Mouse (Mus musculus) forebrain, postnatal 0 days (tissue): Measurements from ENCODE around the gene Klf12. TPM values are rescaled to one million over a fixed set of nuclear protein-coding genes. Genes with fewer than 3 reads are reported as not detected.

Experiments used
- ATAC-seq: fragments of 200-750 bp; cut with Nextera tagmentation; 2 replicates; pipeline ENCODE4 v1.8.0; 2017; ENCODE audit warnings: mild to moderate bottlenecking, moderate library complexity
- DNase-seq: peaks from one replicate; pipeline ENCODE4 v3.0.0-alpha.2; 2015
- H3K27ac ChIP-seq: fragments of 300-500 bp; sonication (generic); 2 replicates; pipeline ENCODE4 v1.5.1; 2014; ENCODE audit warnings: low read depth, mild to moderate bottlenecking, antibody characterized with exemption, low read length, moderate library complexity, mixed read lengths
- H3K27me3 ChIP-seq: fragments of 300-500 bp; sonication (generic); 2 replicates; pipeline ENCODE4 v1.6.1; 2014; ENCODE audit warnings: mild to moderate bottlenecking, low read length, mixed read lengths; ENCODE audit not compliant: insufficient read depth
- H3K36me3 ChIP-seq: fragments of 300-500 bp; sonication (generic); 2 replicates; pipeline ENCODE4 v1.6.1; 2014; ENCODE audit warnings: mild to moderate bottlenecking, moderate library complexity; ENCODE audit not compliant: insufficient read depth
- H3K4me1 ChIP-seq: fragments of 300-500 bp; sonication (generic); 2 replicates; pipeline ENCODE4 v1.6.1; 2014; ENCODE audit warnings: antibody characterized with exemption; ENCODE audit not compliant: insufficient read depth
- H3K4me2 ChIP-seq: fragments of 300-500 bp; sonication (generic); 2 replicates; pipeline ENCODE4 v1.6.1; 2014; ENCODE audit warnings: low read depth, mild to moderate bottlenecking, moderate library complexity
- H3K4me3 ChIP-seq: fragments of 300-500 bp; sonication (generic); 2 replicates; pipeline ENCODE4 v1.5.1; 2014; ENCODE audit warnings: low read depth, low read length, mixed read lengths
- H3K9ac ChIP-seq: fragments of 300-500 bp; sonication (generic); 2 replicates; pipeline ENCODE4 v1.6.1; 2014; ENCODE audit warnings: mild to moderate bottlenecking
- H3K9me3 ChIP-seq: fragments of 300-500 bp; sonication (generic); 2 replicates; pipeline ENCODE4 v1.6.1; 2016; ENCODE audit warnings: low read length
- CTCF ChIP-seq: sonication (generic); IDR thresholded peaks from 2 replicates; pipeline ENCODE4 v1.5.1; 2016; ENCODE audit warnings: antibody characterized with exemption, control low read depth, low read depth
- WGBS: fragments of 180-500 bp; shearing (Covaris S2); extraction: QIAGEN DNeasy Blood & Tissue Kit; methylation state at CpG from one replicate; pipeline ENCODE4 v1.1.7; 2014; 5-methylcytosine and 5-hydroxymethylcytosine counted together
- polyA plus RNA-seq: library from polyadenylated mRNA; unstranded; fragments of >200 nt; fragmentation: Nextera tagmentation; extraction: Ambion mirVana; gene quantifications from 2 replicates; pipeline ENCODE4 v1.2.1, GENCODE M21; 2015
- total RNA-seq: library from RNA; depleted of rRNA; stranded (reverse); fragments of >200 nt; gene quantifications from 2 replicates; pipeline ENCODE4 v1.2.3, GENCODE M21; 2014

Klf12 gene
- total and polyA plus RNA-seq, 2 experiments from 2014 or later = 24.4 to 47.9 TPM

DNA sequence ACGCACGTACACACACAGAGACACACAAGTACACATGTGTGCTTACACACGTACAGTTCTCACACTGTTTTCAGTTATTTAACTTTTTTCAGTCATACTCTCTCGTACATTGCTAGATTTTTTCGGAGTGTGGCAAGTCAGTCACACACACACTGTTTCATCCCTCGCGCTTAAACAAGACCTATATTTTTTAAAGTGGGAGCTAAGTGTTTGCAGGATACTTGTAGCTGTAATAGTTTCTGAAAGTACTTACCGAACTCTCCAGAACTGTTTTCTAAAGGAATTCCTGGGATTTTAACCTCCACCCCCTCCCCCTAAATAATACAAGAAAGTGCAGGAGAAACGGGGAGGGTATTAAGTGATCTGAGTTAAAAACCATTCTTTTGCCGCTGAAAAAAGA lies 434.1 kb downstream of the Klf12 start:
- no peak overlapping the region for H3K9ac ChIP-seq
- DNase-seq = no peak
- no peak for TF ChIP-seq CTCF
- no peak overlapping the region for H3K4me2 ChIP-seq
- H3K27me3 ChIP-seq = no peaks in the 10 kb centered on the region
- no peak for ATAC-seq
- no peak overlapping the region for H3K4me3 ChIP-seq
- no peaks in the 10 kb centered on the region for H3K4me1 ChIP-seq
- WGBS = 89% methylated on average over 10 of the region's 10 CpGs
- no peaks in the 10 kb centered on the region for H3K9me3 ChIP-seq
- no peak overlapping the region for H3K27ac ChIP-seq
- no peaks in the 10 kb centered on the region for H3K36me3 ChIP-seq

GRCm38 (mm10) chr14:99847502-99847901 lies 437.0 kb downstream of the Klf12 start:
- Histone ChIP-seq H3K4me3 (no peak overlapping the region), H3K4me1 (no peaks in the 10 kb centered on the region), H3K9ac (no peak overlapping the region), H3K27me3 (no peaks in the 10 kb centered on the region), H3K36me3 (no peaks in the 10 kb centered on the region), H3K9me3 (no peaks in the 10 kb centered on the region), H3K4me2 (no peak overlapping the region), H3K27ac (no peak overlapping the region)
- DNase-seq (no peak), ATAC-seq (no peak)
- 92% methylated on average over 2 of the region's 2 CpGs for WGBS
- TF ChIP-seq CTCF = no peak

DNA sequence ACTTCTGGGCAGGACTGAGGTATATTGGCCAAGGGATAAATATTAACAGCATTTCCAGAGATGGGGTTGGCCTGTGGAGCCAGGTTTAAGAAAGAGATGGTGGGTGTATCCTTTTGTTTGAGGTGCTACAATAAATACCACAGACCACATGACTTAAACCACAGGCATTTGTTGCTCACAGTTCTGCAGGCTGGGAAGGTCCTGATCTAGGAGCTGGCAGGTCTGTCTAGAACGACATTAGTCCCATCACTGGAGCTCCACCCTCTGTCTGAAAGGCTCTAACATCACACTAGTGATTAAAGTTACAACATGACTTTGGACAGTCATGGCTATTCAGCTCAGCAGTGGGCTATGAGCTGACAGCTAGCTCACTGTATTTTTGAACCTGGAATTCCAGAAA lies 457.8 kb downstream of the Klf12 start:
- no peak for TF ChIP-seq CTCF
- DNase-seq (no peak), ATAC-seq (no peak)
- no peaks in the 10 kb centered on the region for H3K9me3 ChIP-seq
- no peaks in the 10 kb centered on the region for H3K36me3 ChIP-seq
- H3K9ac ChIP-seq = no peak overlapping the region
- H3K4me2 ChIP-seq = no peak overlapping the region
- H3K27ac ChIP-seq = no peak overlapping the region
- H3K4me1 ChIP-seq = no peaks in the 10 kb centered on the region
- 71% methylated on average over 1 of the region's 1 CpGs for WGBS
- no peak overlapping the region for H3K4me3 ChIP-seq
- H3K27me3 ChIP-seq = no peaks in the 10 kb centered on the region
